Mouse (Mus musculus) cerebellum, adult 2 months (tissue): ENCODE results near the gene Gm11273.

Experiments used
- CTCF ChIP-seq: fragments of 200-500 bp; IDR thresholded peaks from 2 replicates; pipeline ENCODE4 v1.5.1; 2011; ENCODE audit warnings: low read depth, mild to moderate bottlenecking, control low read depth, low read length, moderate library complexity, borderline replicate concordance; ENCODE audit not compliant: insufficient read depth
- POLR2A ChIP-seq: fragments of 200-500 bp; IDR thresholded peaks from 2 replicates; pipeline ENCODE4 v1.6.1; 2011; ENCODE audit warnings: low read length, control low read depth, borderline replicate concordance; ENCODE audit not compliant: insufficient read depth

DNA sequence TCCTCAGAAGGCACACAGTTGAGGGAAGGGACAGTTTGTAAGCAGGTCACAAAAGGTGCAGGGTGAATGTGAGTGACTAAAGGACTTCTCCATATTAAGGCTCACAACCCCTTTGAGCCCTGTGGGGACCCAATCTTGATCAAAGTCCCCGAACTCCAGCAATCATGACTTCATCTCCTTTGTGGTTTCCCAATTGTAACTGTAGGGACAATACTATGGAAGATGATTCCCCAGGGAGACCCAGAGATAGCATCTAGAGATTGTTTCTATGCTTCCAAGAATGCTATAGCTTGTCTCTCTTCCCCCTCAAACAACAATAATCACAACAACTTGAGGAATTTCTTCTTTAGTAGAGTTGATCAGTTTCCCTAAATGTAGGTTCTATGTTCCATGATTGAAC lies 41.5 kb upstream of the Gm11273 start, which contains the start of gene Olfr1366:
- no peak for TF ChIP-seq POLR2A
- TF ChIP-seq CTCF, result no peak
